In genomic region chr9:80012016-80012415, GRCm38 (mm10) we compare ENCODE assay signal across 22 mouse cellular contexts. TPM values are rescaled to one million over a fixed set of nuclear protein-coding genes. Genes with fewer than 3 reads are reported as not detected.
"Had no signal": no experiment of that assay in that cellular context is flagged by ENCODE, and none has a peak within 500 bp of the region (broad histone marks: within the 10 kb centered on the region; RNA-seq: fewer than 3 reads in every experiment).

No protein-coding gene starts in this region.

- H3K4me1 ChIP-seq: kidney, embryonic 15.5 days; limb, embryonic 13.5 days; midbrain, embryonic 10.5 days; midbrain, embryonic 13.5 days; neural tube, embryonic 13.5 days; stomach, embryonic 15.5 days had no signal

- ATAC-seq: liver, postnatal 0 days; lung, postnatal 0 days; midbrain, embryonic 13.5 days; midbrain, embryonic 16.5 days had no signal

- H3K4me2 ChIP-seq: kidney, embryonic 15.5 days; limb, embryonic 13.5 days; liver, embryonic 11.5 days; lung, embryonic 14.5 days; midbrain, embryonic 13.5 days; neural tube, embryonic 13.5 days; stomach, embryonic 15.5 days had no signal

- DNase-seq: layer of hippocampus, postnatal 36 days; liver, postnatal 0 days; lung, postnatal 36 days; retina, postnatal 1 day; right cerebral cortex, postnatal 25 days; spleen, adult 18-20 months; thymus, postnatal 36 days had no signal

- H3K9me3 ChIP-seq: kidney, embryonic 15.5 days; limb, embryonic 13.5 days; midbrain, embryonic 10.5 days; midbrain, embryonic 13.5 days; neural tube, embryonic 13.5 days; stomach, embryonic 15.5 days had no signal

- H3K9ac ChIP-seq: kidney, embryonic 15.5 days; limb, embryonic 13.5 days; liver, embryonic 14.5 days; liver, postnatal 0 days; lung, embryonic 14.5 days; midbrain, embryonic 13.5 days; neural tube, embryonic 13.5 days; stomach, embryonic 15.5 days had no signal

- H3K4me3 ChIP-seq: kidney, embryonic 15.5 days; left cerebral cortex, adult 2 months; limb, embryonic 13.5 days; megakaryocyte, embryonic 14.5 days; midbrain, embryonic 10.5 days; midbrain, embryonic 13.5 days; myocyte; neural tube, embryonic 13.5 days; stomach, embryonic 15.5 days had no signal

- H3K27me3 ChIP-seq: kidney, embryonic 15.5 days; limb, embryonic 13.5 days; megakaryocyte, embryonic 14.5 days; midbrain, embryonic 13.5 days; neural tube, embryonic 13.5 days; stomach, embryonic 15.5 days had no signal

- H3K27ac ChIP-seq: kidney, embryonic 15.5 days; left cerebral cortex, adult 2 months; limb, embryonic 13.5 days; liver, embryonic 14.5 days; midbrain, embryonic 10.5 days; midbrain, embryonic 13.5 days; neural tube, embryonic 13.5 days; stomach, embryonic 15.5 days had no signal

- H3K36me3 ChIP-seq: kidney, embryonic 15.5 days; limb, embryonic 13.5 days; midbrain, embryonic 10.5 days; midbrain, embryonic 13.5 days; neural tube, embryonic 13.5 days; stomach, embryonic 15.5 days had no signal

RNA-seq across cellular contexts. Expression of gene Filip1, which starts 0.6 kb away (rescaled TPM):
- total RNA-seq: monocyte, adult 5-6 weeks had no signal
